Mouse (Mus musculus): ENCODE data around the gene Polr1c. TPM values are rescaled to one million over a fixed set of nuclear protein-coding genes. Genes with fewer than 3 reads are reported as not detected.

Polr1c gene
- total RNA-seq, 4 experiments from 2014 or later = 35.4 to 42.3 (median 40.2) TPM

GRCm38 (mm10) chr17:46265918-46266618, 18.2 kb upstream of the Polr1c start:
- DNase-seq (ENCODE audit: low spot score in 2 of 2) = peak; percentile 72 to 89

DNA sequence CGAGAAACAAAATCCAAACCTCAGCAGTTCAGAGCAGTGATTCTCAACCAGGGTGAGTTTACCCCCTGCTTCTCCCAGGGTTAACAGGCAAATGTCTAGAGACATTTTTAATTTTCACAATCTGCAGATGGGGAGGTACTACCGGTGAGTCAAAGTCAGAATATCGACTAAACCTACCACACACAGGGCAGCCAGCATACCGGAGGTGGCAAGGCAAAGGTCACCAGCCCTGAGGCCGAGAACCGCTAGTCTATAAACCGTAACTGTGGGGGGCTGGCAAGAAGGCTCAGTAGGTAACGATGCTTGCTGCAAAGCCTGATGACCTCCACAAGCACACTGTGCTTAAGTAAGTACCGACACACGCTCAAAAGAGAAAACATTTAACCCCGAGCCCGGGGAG, 17.6 kb upstream of the Polr1c start:
- no peak for DNase-seq (ENCODE audit: low spot score in 2 of 2)

GRCm38 (mm10) chr17:46262201-46262694, 14.4 kb upstream of the Polr1c start:
- no peak for DNase-seq (ENCODE audit: low spot score in 2 of 2)

DNA sequence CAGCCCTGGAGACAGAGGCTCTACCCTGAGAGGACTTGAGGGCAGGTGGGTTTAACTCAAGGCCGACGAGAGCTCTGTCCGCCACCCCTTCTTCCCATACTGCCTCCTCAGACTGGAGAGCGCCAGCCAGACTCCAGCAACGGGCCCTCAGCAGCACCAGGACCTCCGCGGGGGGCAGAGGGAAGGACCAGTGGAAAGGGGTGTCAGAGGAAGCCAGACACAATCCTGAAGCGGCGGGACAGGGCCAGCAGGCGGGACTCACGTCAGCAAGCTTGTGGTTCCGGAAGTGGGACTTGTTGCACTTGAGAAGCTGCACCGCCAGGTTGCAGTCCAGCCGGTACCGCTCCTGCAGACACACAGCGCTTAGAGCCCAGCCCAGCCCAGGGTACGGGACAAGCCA, 11.8 kb upstream of the Polr1c start:
- DNase-seq (ENCODE audit: low spot score in 2 of 2) = no peak

DNA sequence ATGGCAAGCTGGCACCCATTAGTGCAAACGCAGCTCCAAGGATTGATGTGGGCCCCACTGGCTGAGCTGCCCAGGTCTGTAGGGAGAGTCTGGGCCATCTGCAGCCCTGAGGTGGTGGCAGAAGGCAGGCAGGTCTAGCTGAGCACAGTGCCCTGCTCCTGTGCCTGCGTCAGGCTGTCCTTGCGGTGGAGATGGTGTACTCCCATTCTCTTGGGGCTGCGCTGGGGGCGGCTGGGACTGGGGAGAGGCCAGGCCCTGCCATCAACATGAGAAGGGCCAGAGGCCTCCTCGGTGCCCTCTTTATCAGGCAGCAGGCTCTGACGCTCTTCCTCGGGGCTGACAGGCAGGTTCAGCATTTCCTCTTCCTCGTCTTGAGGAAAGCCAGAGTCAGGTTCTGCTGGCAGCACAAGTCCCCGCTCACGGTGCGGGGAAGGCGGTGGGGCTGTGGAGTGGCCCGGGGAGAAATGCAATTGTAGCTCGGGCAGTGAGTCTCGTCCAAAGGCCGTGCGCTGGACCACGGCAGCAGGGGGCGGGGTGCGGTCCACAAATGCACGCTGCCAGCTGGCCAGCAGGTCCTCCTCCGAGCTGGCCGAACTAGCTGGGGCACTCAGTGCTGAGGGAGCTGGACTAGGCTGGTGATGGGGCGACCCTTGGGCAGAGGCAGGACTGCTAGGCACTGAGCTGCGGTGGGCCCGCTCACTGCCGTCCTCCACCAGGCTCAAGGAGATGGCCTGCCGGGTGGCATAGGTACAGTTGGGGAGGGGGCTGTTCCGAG, 10.6 kb upstream of the Polr1c start:
- DNase-seq (ENCODE audit: low spot score in 2 of 2) = no peak

DNA sequence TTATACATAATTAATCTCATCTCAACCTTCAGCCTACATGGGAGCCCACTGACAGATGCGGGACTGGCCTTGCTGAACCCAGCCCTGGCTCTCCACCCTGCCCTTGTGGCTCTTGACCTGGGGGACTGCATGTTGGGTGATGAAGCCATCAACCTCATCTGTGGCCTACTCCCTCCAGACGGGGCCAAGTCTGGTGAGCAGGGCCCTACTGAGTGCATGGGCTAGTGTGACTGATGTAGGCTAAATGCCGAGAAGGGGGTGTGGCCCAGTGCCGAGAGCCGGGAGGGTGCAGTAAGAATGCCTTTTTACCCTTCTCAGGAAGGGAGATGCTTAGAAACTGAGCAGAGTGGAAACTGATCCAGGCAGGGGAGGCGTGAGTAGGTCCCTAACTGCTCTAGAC, 7.3 kb upstream of the Polr1c start:
- DNase-seq (ENCODE audit: low spot score in 2 of 2) = no peak

DNA sequence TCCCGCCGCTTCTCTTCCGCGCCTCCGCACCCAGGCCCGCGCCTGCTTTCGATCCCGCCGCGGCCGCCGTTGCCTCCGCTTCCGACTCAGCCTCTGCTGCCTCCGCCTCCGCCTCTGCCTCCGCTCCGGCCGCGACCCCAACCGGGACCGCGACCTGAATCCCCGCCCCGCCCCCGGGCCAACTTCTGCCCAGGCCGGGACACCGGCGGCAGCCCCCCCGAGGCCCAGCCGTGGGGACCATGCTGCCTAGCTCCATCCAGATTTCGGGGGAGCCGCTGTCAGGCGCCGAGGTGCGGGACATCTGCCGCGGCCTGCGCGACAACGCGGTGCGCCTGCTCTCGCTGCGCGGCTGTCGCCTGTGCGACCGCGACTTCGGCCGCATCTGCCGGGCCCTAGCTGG, 6.3 kb upstream of the Polr1c start:
- DNase-seq (ENCODE audit: low spot score in 2 of 2) = no peak

DNA sequence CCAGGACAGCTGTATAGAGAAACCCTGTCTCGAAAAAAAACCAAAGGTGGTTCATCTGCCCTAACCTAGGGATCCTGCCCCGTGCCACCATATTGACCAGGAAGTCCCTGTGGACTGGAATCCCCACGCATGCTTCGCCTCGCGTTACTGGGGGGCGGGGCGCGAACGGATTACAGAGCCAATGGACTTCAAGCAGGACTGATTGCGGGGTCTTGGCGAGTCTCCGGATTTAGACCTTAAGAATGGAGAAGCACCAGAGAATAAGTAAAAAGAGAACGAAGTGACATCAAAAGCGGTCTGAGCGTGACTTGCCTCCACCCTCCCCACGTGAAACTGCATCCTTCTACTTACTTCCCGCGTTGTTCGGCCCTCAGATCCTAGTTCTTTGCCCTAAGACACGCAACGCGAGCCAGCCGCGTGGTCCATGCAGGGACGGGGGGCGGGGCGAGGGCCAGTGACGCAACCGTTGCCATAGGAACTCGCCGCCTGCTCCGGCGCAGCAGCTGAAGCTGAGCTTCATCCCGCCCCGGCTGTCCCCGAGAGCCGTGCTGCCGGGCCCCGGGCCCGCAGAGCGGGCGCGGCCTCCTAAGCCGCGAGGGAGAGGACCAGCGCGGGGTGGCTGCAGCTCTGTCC, 5.7 kb upstream of the Polr1c start, which contains the start of gene Lrrc73:
Gene Lrrc73 (plus strand): TSS at position 80 of the 633 bp plus-strand sequence.
- peak; percentile 90 to 93 for DNase-seq (ENCODE audit: low spot score in 2 of 2)

GRCm38 (mm10) chr17:46252571-46253451, 5.0 kb upstream of the Polr1c start:
- DNase-seq (ENCODE audit: low spot score in 2 of 2) = no peak

- no peak for DNase-seq (ENCODE audit: low spot score in 2 of 2)
Observed at GRCm38 (mm10) chr17:46251174-46251573, 3.3 kb upstream of the Polr1c start.

GRCm38 (mm10) chr17:46248189-46248522, 302 bp upstream of the Polr1c start:
- no peak for DNase-seq (ENCODE audit: low spot score in 2 of 2)

DNA sequence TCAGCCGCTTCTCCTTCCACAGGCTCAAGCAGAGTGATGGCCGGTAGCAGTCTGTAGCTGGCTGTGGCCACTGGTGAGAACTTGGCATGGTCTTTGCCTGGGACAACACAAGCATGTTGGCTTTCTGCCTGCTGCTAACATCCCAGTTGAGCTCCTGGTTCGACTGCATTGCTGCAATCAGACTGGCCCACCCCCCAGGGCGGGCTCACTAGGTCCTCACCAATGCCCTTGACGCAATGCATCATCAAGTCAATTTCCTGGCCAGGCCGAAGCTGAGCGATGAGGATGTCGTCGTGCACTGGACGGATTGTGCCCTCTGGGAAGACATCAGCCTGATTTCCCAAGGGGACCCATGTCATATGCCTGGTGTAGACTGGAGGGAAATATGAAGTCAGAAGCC, 3.3 kb downstream of the Polr1c start:
- DNase-seq (ENCODE audit: low spot score in 2 of 2) = no peak

DNA sequence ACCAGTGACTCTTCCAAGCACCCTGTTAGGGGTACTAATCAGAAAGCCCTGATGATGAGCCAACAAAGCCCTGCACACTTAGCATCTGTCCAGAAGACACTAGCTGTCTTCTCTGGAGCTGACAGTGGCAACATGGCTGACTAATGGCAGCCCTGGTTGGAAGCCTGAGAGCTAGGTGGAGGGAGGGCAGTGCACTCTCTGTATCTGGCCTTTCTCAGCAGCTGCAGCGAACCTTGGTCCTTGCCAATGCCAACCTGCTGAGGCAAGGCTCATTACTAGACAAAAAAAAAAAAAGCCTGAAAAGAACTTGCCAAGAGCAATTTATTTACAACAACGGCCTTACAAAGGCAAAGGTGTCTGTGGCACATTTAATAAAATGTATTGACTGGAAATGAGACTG, 4.2 kb downstream of the Polr1c start:
- DNase-seq (ENCODE audit: low spot score in 2 of 2) = no peak

- DNase-seq (ENCODE audit: low spot score in 2 of 2) = no peak
Observed at GRCm38 (mm10) chr17:46242993-46243392, 4.9 kb downstream of the Polr1c start.

DNA sequence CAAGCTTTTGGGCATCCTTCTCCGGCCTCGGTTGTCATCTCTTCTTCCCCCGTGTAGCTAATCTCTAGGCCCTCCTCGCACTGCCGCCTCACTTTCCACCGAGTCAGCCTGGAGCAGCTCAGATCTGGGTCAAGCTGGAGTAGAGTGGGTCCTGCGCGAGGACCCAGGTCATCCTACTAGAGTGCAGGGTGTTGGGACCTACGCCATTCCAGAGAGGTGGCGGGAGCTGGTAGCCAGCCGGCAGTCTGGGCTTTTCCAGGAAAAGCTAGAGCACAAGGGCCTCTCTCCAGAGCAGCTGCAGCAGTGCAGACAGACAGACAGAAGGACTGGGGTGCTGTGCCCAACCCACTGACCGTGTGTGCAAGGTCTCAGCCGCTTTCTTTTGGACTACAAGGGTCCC, 5.6 kb downstream of the Polr1c start:
- DNase-seq (ENCODE audit: low spot score in 2 of 2) = no peak

GRCm38 (mm10) chr17:46241471-46241870, 6.4 kb downstream of the Polr1c start:
- no peak for DNase-seq (ENCODE audit: low spot score in 2 of 2)

GRCm38 (mm10) chr17:46239516-46240114, 8.2 kb downstream of the Polr1c start:
- no peak for DNase-seq (ENCODE audit: low spot score in 2 of 2)

GRCm38 (mm10) chr17:46237480-46237879, 10.4 kb downstream of the Polr1c start:
- DNase-seq (ENCODE audit: low spot score in 2 of 2) = no peak

- DNase-seq (ENCODE audit: low spot score in 2 of 2) = no peak
Observed at GRCm38 (mm10) chr17:46237079-46237478, 10.8 kb downstream of the Polr1c start.

DNA sequence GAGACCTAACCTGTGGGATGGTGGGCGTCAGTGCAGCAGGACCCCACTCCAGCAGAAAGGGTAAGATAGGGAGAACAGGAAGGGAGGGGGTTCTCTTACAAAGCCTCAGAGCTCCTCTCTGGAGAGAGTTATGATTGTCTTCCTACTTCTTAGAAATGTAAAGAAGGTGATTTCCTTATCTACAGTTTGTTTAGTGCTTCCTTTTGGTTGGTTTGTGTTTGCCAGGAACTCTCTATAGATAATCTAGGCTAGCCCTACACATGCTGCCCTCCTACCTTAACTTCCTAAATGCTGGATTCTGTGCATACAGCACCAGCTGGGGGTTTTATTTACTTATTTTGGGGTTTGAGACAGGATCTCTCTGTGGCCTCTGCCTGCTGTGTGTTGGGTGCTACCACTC, 11.8 kb downstream of the Polr1c start:
- no peak for DNase-seq (ENCODE audit: low spot score in 2 of 2)

- no peak for DNase-seq (ENCODE audit: low spot score in 2 of 2)
Observed at GRCm38 (mm10) chr17:46227576-46227975, 20.3 kb downstream of the Polr1c start.
